Mouse (Mus musculus) hindbrain, embryonic 15.5 days (tissue): ENCODE measurements at regions not wholly inside any gene's neighbourhood (a gene's known extent, or its start where the extent isn't known, plus 50 kb on each side); places are given as distances from the start of the nearest gene placed in this dataset.

Experiments used
- ATAC-seq: fragments of 200-750 bp; cut with Nextera tagmentation; 2 replicates; pipeline ENCODE4 v1.8.0; 2017; ENCODE audit warnings: low read depth, moderate number of reproducible peaks, moderate TSS enrichment; ENCODE audit not compliant: low FRiP score
- H3K27ac ChIP-seq: fragments of 300-500 bp; sonication (generic); replicated peaks from 2 replicates; pipeline ENCODE4 v1.5.1; 2015; ENCODE audit warnings: mild to moderate bottlenecking, inconsistent platforms
- H3K27me3 ChIP-seq: fragments of 300-500 bp; sonication (generic); 2 replicates; pipeline ENCODE4 v1.6.1; 2015; ENCODE audit warnings: control low read depth, inconsistent platforms
- H3K36me3 ChIP-seq: fragments of 300-500 bp; sonication (generic); 2 replicates; pipeline ENCODE4 v1.6.1; 2015; ENCODE audit warnings: control low read depth, inconsistent platforms
- H3K4me1 ChIP-seq: fragments of 300-500 bp; sonication (generic); replicated peaks from 2 replicates; pipeline ENCODE4 v1.6.1; 2015; ENCODE audit warnings: control low read depth, inconsistent platforms
- H3K4me2 ChIP-seq: fragments of 300-500 bp; sonication (generic); 2 replicates; pipeline ENCODE4 v1.6.1; 2015; ENCODE audit warnings: moderate library complexity, mild to moderate bottlenecking, inconsistent platforms
- H3K4me3 ChIP-seq: fragments of 300-500 bp; sonication (generic); 2 replicates; pipeline ENCODE4 v1.5.1; 2015; ENCODE audit warnings: mild to moderate bottlenecking, inconsistent platforms
- H3K9ac ChIP-seq: fragments of 300-500 bp; sonication (generic); 2 replicates; pipeline ENCODE4 v1.6.1; 2015; ENCODE audit warnings: inconsistent platforms
- H3K9me3 ChIP-seq: fragments of 300-500 bp; sonication (generic); 2 replicates; pipeline ENCODE4 v1.6.1; 2016; ENCODE audit warnings: control low read depth, inconsistent platforms
- WGBS: fragments of 180-500 bp; shearing (Covaris S2); methylation state at CpG from one replicate; pipeline ENCODE4 v1.1.7; 2015; 5-methylcytosine and 5-hydroxymethylcytosine counted together

DNA sequence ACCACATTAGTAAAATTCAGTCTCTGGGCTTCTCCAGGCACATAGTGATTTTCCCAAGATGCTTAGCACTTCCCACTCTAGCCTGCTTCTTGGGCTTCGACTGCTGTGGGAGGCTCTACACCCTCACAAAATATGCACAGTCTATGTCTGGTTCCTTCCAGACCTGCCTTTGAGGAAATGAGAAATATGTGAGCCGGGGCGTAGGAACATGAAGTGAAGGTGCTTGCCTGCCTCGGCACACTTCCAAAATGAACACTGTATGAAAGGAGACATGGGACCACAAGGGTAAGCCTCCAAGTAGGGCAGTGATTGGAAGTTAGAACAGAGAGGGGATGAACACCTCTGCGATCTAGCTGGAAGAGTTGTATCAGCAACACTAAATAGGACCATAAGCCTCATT, 54.5 kb downstream of the Gm10260 start:
- Histone ChIP-seq H3K4me3 (no peak overlapping the region), H3K9ac (no peak overlapping the region), H3K27me3 (no peaks in the 10 kb centered on the region), H3K4me2 (no peak overlapping the region), H3K4me1 (no peaks in the 10 kb centered on the region), H3K27ac (no peak overlapping the region), H3K36me3 (no peaks in the 10 kb centered on the region), H3K9me3 (no peaks in the 10 kb centered on the region)
- ATAC-seq = no peak
- WGBS = 93% methylated on average over 5 of the region's 5 CpGs

DNA sequence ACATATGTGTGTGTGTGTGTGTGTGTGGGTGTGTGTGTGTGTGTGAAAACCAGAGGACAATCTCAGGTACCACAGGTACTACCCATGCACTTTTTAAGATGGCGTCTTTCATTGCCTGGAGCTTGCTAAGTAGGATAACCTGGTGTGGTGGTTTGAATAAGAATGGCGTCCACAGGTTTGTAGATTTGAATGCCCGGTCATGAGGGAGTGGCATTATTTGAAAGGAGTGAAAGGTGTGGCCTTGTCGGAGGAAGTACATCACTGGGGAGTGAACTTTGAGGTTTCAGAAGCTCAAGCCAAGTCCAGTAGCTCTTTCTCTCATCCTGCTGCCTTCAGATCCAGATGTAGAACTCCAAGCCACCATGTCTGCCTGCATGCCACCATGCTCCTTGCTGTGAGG, 55.9 kb downstream of the Gm10260 start:
- Histone ChIP-seq H3K27ac (no peak overlapping the region), H3K9me3 (no peaks in the 10 kb centered on the region), H3K4me1 (no peaks in the 10 kb centered on the region), H3K36me3 (no peaks in the 10 kb centered on the region), H3K9ac (no peak overlapping the region), H3K4me2 (no peak overlapping the region), H3K4me3 (no peak overlapping the region), H3K27me3 (no peaks in the 10 kb centered on the region)
- WGBS = 93% methylated on average over 4 of the region's 4 CpGs
- ATAC-seq = no peak

DNA sequence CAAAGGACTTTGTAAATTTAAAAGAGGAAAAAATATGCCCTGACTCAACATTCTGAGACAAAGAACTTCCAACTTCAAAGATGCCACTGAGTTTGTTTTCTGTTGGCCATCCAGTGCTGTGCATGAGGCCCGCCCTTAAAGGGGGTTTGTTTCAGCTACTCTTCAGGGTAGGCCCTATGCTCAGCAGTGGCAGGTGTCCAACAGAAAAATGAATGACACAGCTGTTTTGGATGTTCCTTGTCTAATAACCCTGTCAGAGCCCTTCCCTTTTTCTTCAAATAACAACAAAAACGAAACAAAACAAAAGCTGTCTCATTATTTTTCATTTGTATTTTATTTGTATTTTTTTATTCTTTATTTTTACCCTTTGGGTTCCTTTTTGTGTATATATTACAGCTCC, 61.5 kb downstream of the Gm10260 start:
- Histone ChIP-seq H3K36me3 (no peaks in the 10 kb centered on the region), H3K27ac (no peak overlapping the region), H3K9ac (no peak overlapping the region), H3K4me1 (no peaks in the 10 kb centered on the region), H3K4me2 (no peak overlapping the region), H3K9me3 (no peaks in the 10 kb centered on the region), H3K4me3 (no peak overlapping the region), H3K27me3 (no peaks in the 10 kb centered on the region)
- 87% methylated on average over 2 of the region's 2 CpGs for WGBS
- ATAC-seq = no peak

DNA sequence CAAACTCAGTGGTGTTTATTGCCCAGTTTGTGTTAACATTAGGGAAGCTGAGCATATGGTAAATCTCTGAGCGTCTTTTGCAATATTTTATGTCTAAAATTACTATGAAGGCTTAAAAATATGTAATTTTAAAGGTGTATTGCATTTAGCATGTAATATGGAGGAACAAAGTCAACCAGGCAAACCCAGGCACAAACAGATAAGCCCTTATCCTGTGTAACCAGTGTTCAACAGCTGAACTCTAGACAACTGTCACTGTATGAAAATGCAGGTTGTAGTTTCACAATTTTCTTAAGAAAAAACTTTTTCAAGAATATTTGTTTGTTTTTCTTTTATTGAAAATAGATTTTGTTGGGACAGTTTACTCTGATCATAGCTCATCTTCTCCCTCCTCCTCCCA, 62.1 kb downstream of the Gm10260 start:
- no peak overlapping the region for H3K9ac ChIP-seq
- ATAC-seq = no peak
- no peaks in the 10 kb centered on the region for H3K36me3 ChIP-seq
- no peaks in the 10 kb centered on the region for H3K9me3 ChIP-seq
- no peaks in the 10 kb centered on the region for H3K27me3 ChIP-seq
- WGBS = 87% methylated on average over 1 of the region's 1 CpGs
- no peaks in the 10 kb centered on the region for H3K4me1 ChIP-seq
- H3K27ac ChIP-seq = no peak overlapping the region
- no peak overlapping the region for H3K4me3 ChIP-seq
- no peak overlapping the region for H3K4me2 ChIP-seq

DNA sequence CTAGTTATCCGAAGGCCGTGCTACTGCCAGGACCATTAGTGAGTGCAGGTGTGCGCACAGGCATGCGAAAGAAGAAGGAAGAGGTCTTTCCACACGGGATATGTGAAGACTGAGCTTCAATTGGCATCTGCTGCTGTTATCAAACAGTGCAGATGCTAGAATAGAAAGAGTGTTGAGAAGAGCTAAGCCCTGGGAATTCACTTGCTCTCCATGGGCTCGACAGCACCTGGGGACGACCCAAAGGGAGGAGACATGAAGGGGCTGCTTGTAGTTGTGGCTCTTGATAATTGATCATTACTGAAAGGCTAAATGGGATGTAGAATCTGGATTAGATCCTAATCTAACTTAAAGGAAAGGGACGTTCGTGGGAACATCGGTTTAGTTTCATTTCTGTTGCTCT, 63.2 kb downstream of the Gm10260 start:
- WGBS = 78% methylated on average over 10 of the region's 10 CpGs

DNA sequence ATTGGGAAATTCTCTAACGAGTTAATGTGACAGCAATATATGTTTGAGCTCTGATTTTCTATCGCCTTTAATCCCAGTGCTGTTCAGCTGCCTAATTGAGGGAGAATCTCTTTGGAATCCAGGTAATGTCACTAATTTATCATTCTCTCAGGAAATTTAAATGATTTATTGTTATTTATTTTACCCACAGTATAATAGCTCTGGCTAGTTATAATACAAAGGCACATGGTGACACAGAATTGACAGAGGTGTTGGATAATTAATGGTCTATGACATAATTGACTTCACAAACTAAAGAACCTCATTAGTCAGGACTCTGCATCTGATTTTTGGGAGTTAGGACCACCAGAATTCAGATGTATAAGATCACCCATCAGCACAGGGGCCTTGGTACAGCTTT, 65.4 kb downstream of the Gm10260 start:
- no peaks in the 10 kb centered on the region for H3K36me3 ChIP-seq
- no peaks in the 10 kb centered on the region for H3K27me3 ChIP-seq
- H3K4me3 ChIP-seq = no peak overlapping the region
- H3K4me2 ChIP-seq = no peak overlapping the region
- H3K4me1 ChIP-seq = no peaks in the 10 kb centered on the region
- no peak overlapping the region for H3K9ac ChIP-seq
- 39% methylated on average over 2 of the region's 2 CpGs for WGBS
- peak overlapping the region; percentile 57; the same call in 1 of the 2 replicates for H3K27ac ChIP-seq
- no peaks in the 10 kb centered on the region for H3K9me3 ChIP-seq
- peak; percentile 45 for ATAC-seq

More for the DNA sequence above, 63.2 kb downstream of the Gm10260 start:
- Histone ChIP-seq H3K27me3 (no peaks in the 10 kb centered on the region), H3K4me3 (no peak overlapping the region), H3K27ac (no peak overlapping the region), H3K36me3 (no peaks in the 10 kb centered on the region), H3K9ac (no peak overlapping the region), H3K9me3 (no peaks in the 10 kb centered on the region), H3K4me2 (no peak overlapping the region), H3K4me1 (no peaks in the 10 kb centered on the region)
- no peak for ATAC-seq

DNA sequence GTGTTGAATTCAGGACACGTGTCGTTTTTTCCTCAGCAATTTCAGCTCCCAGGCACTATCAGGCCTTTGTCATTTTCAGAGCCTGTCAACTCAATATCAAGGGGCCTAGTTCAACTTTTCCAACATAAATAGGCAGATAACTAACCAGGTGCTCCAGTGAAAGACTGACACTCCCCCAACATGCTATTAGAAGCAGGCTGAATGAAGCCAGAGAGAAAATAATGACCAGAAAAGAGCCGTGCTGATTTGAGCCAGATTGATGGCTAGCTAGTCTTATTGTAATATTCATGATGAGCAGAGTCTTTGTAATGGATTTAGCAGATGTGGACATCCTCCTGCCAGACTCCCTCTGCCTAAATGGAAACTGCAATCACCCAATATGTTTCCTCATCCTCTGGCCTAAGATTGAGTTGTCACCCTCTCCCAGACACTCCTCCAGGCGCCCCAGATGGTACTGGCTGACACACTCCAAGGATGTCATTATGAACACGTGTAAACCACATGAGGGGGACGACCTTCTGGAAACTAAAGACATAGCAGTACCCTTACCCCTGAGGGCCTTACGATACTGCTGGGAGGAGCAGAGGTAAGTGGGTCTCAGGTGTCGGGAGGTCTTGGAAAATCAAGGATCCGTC, 66.0 kb downstream of the Gm10260 start:
- no peaks in the 10 kb centered on the region for H3K4me1 ChIP-seq
- H3K27ac ChIP-seq = peak overlapping the region; percentile 57
- no peaks in the 10 kb centered on the region for H3K27me3 ChIP-seq
- H3K4me2 ChIP-seq = no peak overlapping the region
- peak; percentile 63; the same call in 1 of the 2 replicates for ATAC-seq
- no peak overlapping the region for H3K4me3 ChIP-seq
- no peaks in the 10 kb centered on the region for H3K9me3 ChIP-seq
- no peak overlapping the region for H3K9ac ChIP-seq
- 30% methylated on average over 9 of the region's 9 CpGs for WGBS
- no peaks in the 10 kb centered on the region for H3K36me3 ChIP-seq

DNA sequence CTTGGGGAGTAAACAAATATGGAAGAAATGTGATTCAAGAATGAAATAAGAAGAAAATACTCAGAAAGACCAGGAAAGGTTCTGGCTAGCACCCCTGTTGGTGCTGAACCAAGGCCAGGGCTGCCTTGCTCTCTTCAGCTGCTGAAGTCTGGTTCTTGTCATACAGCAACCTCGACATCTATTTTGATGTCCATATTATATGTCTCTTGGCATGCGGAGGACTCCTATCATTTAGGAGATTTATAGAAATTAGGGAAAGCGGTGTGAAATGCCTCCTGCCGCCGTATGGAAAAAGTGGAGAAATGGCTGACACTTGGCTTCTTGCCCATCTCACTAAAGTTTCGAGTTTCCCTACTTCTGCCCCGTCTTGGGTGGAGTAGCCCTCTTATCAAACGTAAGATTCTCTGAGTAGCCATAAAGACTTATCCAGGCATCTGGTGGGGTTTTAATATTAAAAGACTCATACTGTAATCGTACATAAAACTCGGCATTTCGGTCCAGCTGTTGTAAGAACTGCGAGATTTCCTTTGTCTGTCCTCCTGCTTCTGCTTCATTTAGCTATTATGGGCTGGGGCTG, 72.0 kb downstream of the Gm10260 start:
- WGBS = 93% methylated on average over 12 of the region's 12 CpGs
- H3K4me3 ChIP-seq = no peak overlapping the region
- H3K9me3 ChIP-seq = no peaks in the 10 kb centered on the region
- H3K27ac ChIP-seq = no peak overlapping the region
- H3K9ac ChIP-seq = no peak overlapping the region
- H3K27me3 ChIP-seq = no peaks in the 10 kb centered on the region
- ATAC-seq = no peak
- H3K36me3 ChIP-seq = no peaks in the 10 kb centered on the region
- H3K4me2 ChIP-seq = no peak overlapping the region
- no peaks in the 10 kb centered on the region for H3K4me1 ChIP-seq

DNA sequence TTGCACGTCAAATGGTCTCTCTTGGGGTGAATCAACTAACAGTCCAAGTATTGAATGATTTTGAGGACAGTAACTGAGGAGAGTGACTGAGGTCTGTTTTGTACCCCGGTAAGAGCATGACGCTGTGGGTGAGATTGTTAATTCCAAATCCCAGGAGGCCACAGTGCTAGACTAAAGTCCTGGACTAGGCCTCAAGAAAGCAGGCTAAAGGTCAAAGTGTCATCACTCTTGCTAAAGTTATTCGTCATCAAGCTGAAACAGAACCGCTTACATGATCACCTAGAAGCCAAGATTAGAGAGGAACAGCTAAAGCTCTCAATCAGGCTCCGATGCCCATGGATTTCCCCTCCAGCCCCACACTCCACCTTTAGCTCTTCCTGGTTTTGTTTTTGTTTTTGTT, 76.6 kb downstream of the Gm10260 start:
- 92% methylated on average over 6 of the region's 6 CpGs for WGBS
- Histone ChIP-seq H3K9me3 (no peaks in the 10 kb centered on the region), H3K4me2 (no peak overlapping the region), H3K4me3 (no peak overlapping the region), H3K36me3 (no peaks in the 10 kb centered on the region), H3K4me1 (0 out of 2 replicates have a peak, but pooled peaks cover 3% of the 10 kb centered on the region), H3K27me3 (no peaks in the 10 kb centered on the region), H3K9ac (no peak overlapping the region), H3K27ac (no peak overlapping the region)
- no peak for ATAC-seq

DNA sequence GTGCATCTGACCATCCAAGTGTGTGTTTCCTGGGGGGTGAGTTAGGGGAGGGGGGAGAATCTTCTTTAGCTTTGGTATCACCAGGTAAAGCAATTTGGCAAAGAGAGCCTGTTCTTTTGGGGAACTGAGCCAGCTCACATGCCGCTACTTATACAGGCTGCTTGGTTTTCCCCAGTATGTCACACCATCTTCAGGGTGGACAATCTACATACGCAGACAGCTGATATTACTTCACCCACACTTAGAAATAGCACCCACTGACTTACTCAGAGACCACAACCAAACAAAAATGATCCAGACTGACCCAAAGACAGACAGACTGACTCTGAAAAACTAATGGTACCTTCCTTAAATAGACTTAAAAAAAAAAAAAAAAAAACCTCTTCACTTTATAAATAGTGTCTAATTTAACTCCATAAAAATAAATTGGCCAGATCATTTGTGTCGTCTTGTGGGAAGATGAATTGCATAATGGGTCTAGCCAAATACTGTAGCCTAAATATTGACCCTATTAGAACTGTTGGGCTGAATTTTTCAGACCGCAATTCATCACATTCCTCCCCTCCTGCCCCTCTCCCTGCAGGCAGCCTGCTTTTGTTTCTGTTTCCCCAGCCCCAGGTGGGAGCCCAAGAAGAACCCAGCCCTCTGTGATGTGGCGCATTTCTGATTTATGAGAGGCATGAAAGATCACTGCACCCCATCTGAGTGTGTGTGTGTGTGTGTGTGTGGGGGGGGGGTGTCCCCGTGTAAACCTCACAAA, 79.0 kb downstream of the Gm10260 start:
- H3K27me3 ChIP-seq = no peaks in the 10 kb centered on the region
- H3K4me1 ChIP-seq = 0 out of 2 replicates have a peak, but pooled peaks cover 3% of the 10 kb centered on the region
- no peak overlapping the region for H3K27ac ChIP-seq
- no peaks in the 10 kb centered on the region for H3K9me3 ChIP-seq
- no peak overlapping the region for H3K4me3 ChIP-seq
- no peak for ATAC-seq
- H3K36me3 ChIP-seq = no peaks in the 10 kb centered on the region
- H3K4me2 ChIP-seq = no peak overlapping the region
- WGBS = 43% methylated on average over 6 of the region's 6 CpGs
- no peak overlapping the region for H3K9ac ChIP-seq

DNA sequence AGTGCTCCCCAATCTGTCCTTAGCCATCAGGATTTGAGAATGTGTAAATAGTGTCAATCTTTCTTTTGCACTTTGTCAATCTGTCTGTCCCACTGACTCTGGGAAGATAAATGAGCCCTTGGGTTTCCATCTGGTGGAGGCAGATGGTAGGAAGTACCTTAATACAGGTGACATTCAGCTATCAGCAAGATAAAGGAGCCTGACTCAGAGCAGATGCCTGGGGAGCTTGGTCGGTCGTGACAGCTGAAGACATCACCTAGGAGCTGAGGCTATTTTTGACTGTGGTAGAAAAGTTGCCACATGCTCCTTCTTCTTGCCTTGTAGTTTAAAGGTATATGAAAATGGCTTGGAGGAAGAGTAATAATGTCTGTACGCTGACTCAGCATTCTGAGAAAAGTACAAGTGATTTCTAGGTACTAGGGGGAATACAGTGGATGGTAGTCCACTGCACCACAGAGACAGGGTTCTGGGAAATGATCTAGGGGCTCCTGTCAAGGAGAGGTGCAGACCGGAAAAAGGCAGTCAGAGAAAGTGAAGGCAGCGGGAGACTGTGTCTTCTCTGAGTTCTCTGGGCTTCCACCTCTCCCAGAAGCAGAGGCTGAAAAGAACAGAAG, 80.0 kb downstream of the Gm10260 start:
- Histone ChIP-seq H3K4me2 (no peak overlapping the region), H3K36me3 (no peaks in the 10 kb centered on the region), H3K27me3 (no peaks in the 10 kb centered on the region), H3K9ac (no peak overlapping the region), H3K4me1 (0 out of 2 replicates have a peak, but pooled peaks cover 3% of the 10 kb centered on the region), H3K4me3 (no peak overlapping the region), H3K9me3 (no peaks in the 10 kb centered on the region), H3K27ac (no peak overlapping the region)
- WGBS = 73% methylated on average over 5 of the region's 5 CpGs
- no peak for ATAC-seq

DNA sequence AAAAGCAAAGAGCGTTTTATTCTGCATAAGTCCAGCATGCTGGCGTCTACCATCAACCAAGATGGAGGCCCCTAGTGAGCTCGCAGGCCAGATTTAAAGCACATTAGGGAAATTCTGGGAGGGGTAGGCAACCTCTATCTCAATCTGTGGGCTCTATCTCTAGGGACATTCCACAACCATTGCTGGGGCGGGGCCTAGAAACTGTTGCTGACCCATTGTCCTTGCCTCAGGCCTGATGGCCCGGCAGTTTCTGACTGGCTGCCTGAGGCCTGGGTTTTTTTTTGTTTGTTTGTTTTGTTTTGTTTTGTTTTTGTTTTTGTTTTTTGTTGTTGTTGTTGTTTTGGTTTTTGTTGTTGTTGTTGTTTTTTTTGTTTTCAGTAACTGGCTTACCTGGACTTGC, 81.4 kb downstream of the Gm10260 start:
- no peak for ATAC-seq
- Histone ChIP-seq H3K36me3 (no peaks in the 10 kb centered on the region), H3K4me3 (no peak overlapping the region), H3K9me3 (no peaks in the 10 kb centered on the region), H3K27me3 (no peaks in the 10 kb centered on the region), H3K27ac (no peak overlapping the region), H3K9ac (no peak overlapping the region), H3K4me2 (no peak overlapping the region), H3K4me1 (0 out of 2 replicates have a peak, but pooled peaks cover 3% of the 10 kb centered on the region)
- WGBS = 87% methylated on average over 5 of the region's 5 CpGs
